Mouse (Mus musculus) heart, embryonic 11.5 days (tissue): Measurements from ENCODE around the gene Fggy. TPM values are rescaled to one million over a fixed set of nuclear protein-coding genes. Genes with fewer than 3 reads are reported as not detected.
A peak's percentile ranks its signal among the peaks of the same experiment; 100 is the strongest.

Experiments used
- ATAC-seq: fragments of 200-750 bp; cut with Nextera tagmentation; replicated peaks from 2 replicates; pipeline ENCODE4 v1.8.0; 2017; ENCODE audit warnings: moderate library complexity; ENCODE audit not compliant: insufficient number of reproducible peaks, low FRiP score, low TSS enrichment
- H3K27ac ChIP-seq: fragments of 300-500 bp; sonication (generic); 2 replicates; pipeline ENCODE4 v1.5.1; 2014; ENCODE audit warnings: mild to moderate bottlenecking, low read depth, low read length
- H3K27me3 ChIP-seq: fragments of 300-500 bp; sonication (generic); 2 replicates; pipeline ENCODE4 v1.6.1; 2014; ENCODE audit warnings: mild to moderate bottlenecking, low read length, mixed read lengths; ENCODE audit not compliant: control insufficient read depth, insufficient read depth
- H3K36me3 ChIP-seq: fragments of 300-500 bp; sonication (generic); 2 replicates; pipeline ENCODE4 v1.6.1; 2014; ENCODE audit warnings: mild to moderate bottlenecking, low read length, moderate library complexity, mixed read lengths; ENCODE audit not compliant: control insufficient read depth, insufficient read depth
- H3K4me1 ChIP-seq: fragments of 300-500 bp; sonication (generic); 2 replicates; pipeline ENCODE4 v1.6.1; 2014; ENCODE audit warnings: low read length; ENCODE audit not compliant: control insufficient read depth, insufficient read depth
- H3K4me2 ChIP-seq: fragments of 300-500 bp; sonication (generic); 2 replicates; pipeline ENCODE4 v1.6.1; 2014; ENCODE audit warnings: mild to moderate bottlenecking, moderate library complexity
- H3K4me3 ChIP-seq: fragments of 300-500 bp; sonication (generic); 2 replicates; pipeline ENCODE4 v1.5.1; 2014; ENCODE audit warnings: low read depth, low read length
- H3K9ac ChIP-seq: fragments of 300-500 bp; sonication (generic); 2 replicates; pipeline ENCODE4 v1.6.1; 2014; ENCODE audit warnings: mild to moderate bottlenecking, low read depth, low read length, moderate library complexity
- H3K9me3 ChIP-seq: fragments of 300-500 bp; sonication (generic); replicated peaks from 2 replicates; pipeline ENCODE4 v1.6.1; 2016; ENCODE audit warnings: low read length; ENCODE audit not compliant: control insufficient read depth
- WGBS: fragments of 180-500 bp; shearing (Covaris S2); extraction: QIAGEN DNeasy Blood & Tissue Kit; methylation state at CpG from one replicate; pipeline ENCODE4 v1.1.7; 2014; ENCODE audit not compliant: insufficient replicate concordance; 5-methylcytosine and 5-hydroxymethylcytosine counted together
- polyA plus RNA-seq: library from polyadenylated mRNA; unstranded; fragments of >200 nt; fragmentation: Nextera tagmentation; extraction: Ambion mirVana; gene quantifications from 2 replicates; pipeline ENCODE4 v1.2.1, GENCODE M21; 2014

Fggy gene
- polyA plus RNA-seq, 1 experiment from 2014 or later, result 5.9 TPM

GRCm38 (mm10) chr4:95747415-95748202 is 190.3 kb downstream of the Fggy start:
- no peaks in the 10 kb centered on the region for H3K9me3 ChIP-seq
- no peak overlapping the region for H3K27ac ChIP-seq
- H3K4me3 ChIP-seq, result no peak overlapping the region
- H3K4me1 ChIP-seq, result peaks cover 7% of the 10 kb centered on the region
- H3K27me3 ChIP-seq, result no peaks in the 10 kb centered on the region
- ATAC-seq, result no peak
- 80% methylated on average over 12 of the region's 12 CpGs for WGBS
- H3K4me2 ChIP-seq, result no peak overlapping the region
- H3K9ac ChIP-seq, result no peak overlapping the region
- no peaks in the 10 kb centered on the region for H3K36me3 ChIP-seq

GRCm38 (mm10) chr4:95750186-95750585 is 192.9 kb downstream of the Fggy start:
- ATAC-seq, result 0 out of 2 replicates have a peak, but pooled peaks have one; percentile 14

GRCm38 (mm10) chr4:95752538-95753188 is 195.4 kb downstream of the Fggy start:
- H3K9ac ChIP-seq, result no peak overlapping the region
- no peaks in the 10 kb centered on the region for H3K27me3 ChIP-seq
- ATAC-seq, result no peak
- H3K4me3 ChIP-seq, result no peak overlapping the region
- H3K4me2 ChIP-seq, result no peak overlapping the region
- H3K27ac ChIP-seq, result no peak overlapping the region
- H3K36me3 ChIP-seq, result no peaks in the 10 kb centered on the region
- 75% methylated on average over 6 of the region's 6 CpGs for WGBS
- no peaks in the 10 kb centered on the region for H3K9me3 ChIP-seq
- no peaks in the 10 kb centered on the region; the same call in 1 of the 2 replicates for H3K4me1 ChIP-seq

More at GRCm38 (mm10) chr4:95750186-95750585, 192.9 kb downstream of the Fggy start:
- Histone ChIP-seq H3K9me3 (no peaks in the 10 kb centered on the region), H3K36me3 (no peaks in the 10 kb centered on the region), H3K27ac (no peak overlapping the region), H3K4me1 (no peaks in the 10 kb centered on the region; the same call in 1 of the 2 replicates), H3K9ac (no peak overlapping the region), H3K27me3 (no peaks in the 10 kb centered on the region), H3K4me2 (no peak overlapping the region), H3K4me3 (no peak overlapping the region)
- WGBS, result 47% methylated on average over 5 of the region's 5 CpGs

- H3K27ac ChIP-seq, result no peak overlapping the region
- WGBS, result 47% methylated on average over 5 of the region's 5 CpGs
- no peak overlapping the region for H3K4me2 ChIP-seq
- no peak overlapping the region for H3K9ac ChIP-seq
- H3K36me3 ChIP-seq, result no peaks in the 10 kb centered on the region
- no peaks in the 10 kb centered on the region for H3K4me1 ChIP-seq
- H3K9me3 ChIP-seq, result no peaks in the 10 kb centered on the region
- no peaks in the 10 kb centered on the region for H3K27me3 ChIP-seq
- no peak overlapping the region for H3K4me3 ChIP-seq
- no peak for ATAC-seq
Observed at GRCm38 (mm10) chr4:95759027-95759731, 201.9 kb downstream of the Fggy start.

- ATAC-seq, result no peak
- Histone ChIP-seq H3K4me1 (no peaks in the 10 kb centered on the region), H3K36me3 (no peaks in the 10 kb centered on the region), H3K9me3 (no peaks in the 10 kb centered on the region), H3K9ac (no peak overlapping the region), H3K27ac (no peak overlapping the region), H3K27me3 (no peaks in the 10 kb centered on the region), H3K4me2 (no peak overlapping the region), H3K4me3 (no peak overlapping the region)
- 64% methylated on average over 2 of the region's 2 CpGs for WGBS
Observed at GRCm38 (mm10) chr4:95765359-95765758, 208.1 kb downstream of the Fggy start.

- H3K9ac ChIP-seq, result no peak overlapping the region
- WGBS, result 74% methylated on average over 5 of the region's 5 CpGs
Observed at GRCm38 (mm10) chr4:95770469-95770868, 213.2 kb downstream of the Fggy start.

GRCm38 (mm10) chr4:95771542-95771941 is 214.2 kb downstream of the Fggy start:
- 0 out of 2 replicates have a peak, but pooled peaks cover 5% of the 10 kb centered on the region for H3K4me1 ChIP-seq
- whole genome bisulfite sequencing, result 80% methylated on average over 3 of the region's 3 CpGs
- H3K9me3 ChIP-seq, result no peaks in the 10 kb centered on the region
- H3K27me3 ChIP-seq, result no peaks in the 10 kb centered on the region
- no peak overlapping the region for H3K4me3 ChIP-seq
- H3K9ac ChIP-seq, result no peak overlapping the region
- ATAC-seq, result no peak
- H3K4me2 ChIP-seq, result no peak overlapping the region
- no peak overlapping the region for H3K27ac ChIP-seq
- H3K36me3 ChIP-seq, result no peaks in the 10 kb centered on the region

More at GRCm38 (mm10) chr4:95770469-95770868, 213.2 kb downstream of the Fggy start:
- ATAC-seq, result no peak
- Histone ChIP-seq H3K4me2 (no peak overlapping the region), H3K27me3 (no peaks in the 10 kb centered on the region), H3K36me3 (no peaks in the 10 kb centered on the region), H3K9me3 (no peaks in the 10 kb centered on the region), H3K27ac (no peak overlapping the region), H3K4me1 (0 out of 2 replicates have a peak, but pooled peaks cover 5% of the 10 kb centered on the region), H3K4me3 (no peak overlapping the region)

GRCm38 (mm10) chr4:95771945-95772344 is 214.6 kb downstream of the Fggy start:
- no peak overlapping the region for H3K9ac ChIP-seq
- 0 out of 2 replicates have a peak, but pooled peaks cover 5% of the 10 kb centered on the region for H3K4me1 ChIP-seq
- H3K27me3 ChIP-seq, result no peaks in the 10 kb centered on the region
- no peaks in the 10 kb centered on the region for H3K36me3 ChIP-seq
- no peak overlapping the region for H3K4me3 ChIP-seq
- H3K9me3 ChIP-seq, result no peaks in the 10 kb centered on the region
- no peak for ATAC-seq
- 57% methylated on average over 4 of the region's 4 CpGs for WGBS
- H3K27ac ChIP-seq, result no peak overlapping the region
- H3K4me2 ChIP-seq, result no peak overlapping the region
